Mouse (Mus musculus) T-helper 1 cell (primary cell): ENCODE results near the gene Cd96.

ENCODE experiments used
- in situ Hi-C: fragments of 300-600 bp; cut with MboI, MseI; formaldehyde crosslinking; loops from one replicate; pipeline ENCODE4 v1.15.1; 2025; ENCODE audit warnings: high pct_unique_total_duplicates

The Cd96 gene

DNA sequence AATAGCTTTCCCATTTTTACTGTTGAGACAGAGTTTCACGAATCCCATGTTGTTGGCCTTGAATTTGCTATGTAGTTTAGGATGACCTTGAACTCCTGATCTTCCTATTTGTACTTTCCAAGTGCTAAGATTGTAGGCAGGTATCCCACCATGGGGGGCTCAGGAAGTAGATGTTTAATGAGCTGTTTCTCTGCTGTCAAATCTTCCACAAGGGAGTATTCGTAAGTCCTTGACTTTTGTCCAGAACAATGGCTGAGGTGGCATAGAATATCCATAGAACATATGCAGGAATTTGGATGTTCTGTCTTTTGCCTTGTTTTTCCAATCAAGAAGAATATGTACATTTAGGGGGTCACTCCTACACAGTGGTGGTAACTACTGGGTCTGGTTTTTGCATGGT is 73.1 kb downstream of the Cd96 start:
- in situ Hi-C loops = no loop called here

DNA sequence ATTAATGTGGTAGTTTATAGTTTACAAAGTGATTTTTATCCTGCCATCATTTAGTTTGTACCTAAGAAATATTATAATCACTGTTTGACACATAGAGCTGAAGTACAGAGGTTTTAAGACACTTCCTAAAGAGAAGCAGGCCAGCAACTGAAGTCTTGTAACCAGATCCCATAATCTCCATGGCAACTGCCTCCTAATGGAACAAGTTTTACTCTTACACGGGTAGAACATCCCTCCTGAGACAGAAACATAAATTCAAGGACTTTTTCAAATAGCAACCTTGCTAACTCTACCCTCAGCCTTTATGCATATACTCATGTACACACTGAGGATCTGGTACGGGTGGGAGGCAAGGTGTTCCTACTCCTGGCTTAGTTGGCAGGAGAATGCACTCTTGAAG is 83.8 kb downstream of the Cd96 start:
- in situ Hi-C loops = no loop called here

DNA sequence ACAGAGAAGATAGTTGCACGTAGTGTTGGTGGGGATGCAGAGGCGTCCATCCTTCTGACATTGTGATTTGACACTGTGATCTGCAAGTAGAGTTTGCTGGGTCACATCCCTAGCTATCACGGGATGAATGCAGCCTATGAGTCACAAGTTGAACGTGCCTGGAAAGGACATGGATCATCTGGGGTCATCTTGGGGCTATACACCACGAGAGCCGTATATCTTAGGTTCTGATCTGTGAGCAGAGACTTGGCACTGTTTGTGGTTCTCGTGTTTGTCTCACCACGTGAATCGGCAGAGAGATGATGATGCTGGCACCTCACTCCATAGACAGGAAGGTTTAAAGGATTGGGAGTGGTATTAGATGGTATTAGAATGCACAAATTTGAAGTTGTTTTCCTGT is 86.2 kb downstream of the Cd96 start:
- in situ Hi-C loops = no loop called here

DNA sequence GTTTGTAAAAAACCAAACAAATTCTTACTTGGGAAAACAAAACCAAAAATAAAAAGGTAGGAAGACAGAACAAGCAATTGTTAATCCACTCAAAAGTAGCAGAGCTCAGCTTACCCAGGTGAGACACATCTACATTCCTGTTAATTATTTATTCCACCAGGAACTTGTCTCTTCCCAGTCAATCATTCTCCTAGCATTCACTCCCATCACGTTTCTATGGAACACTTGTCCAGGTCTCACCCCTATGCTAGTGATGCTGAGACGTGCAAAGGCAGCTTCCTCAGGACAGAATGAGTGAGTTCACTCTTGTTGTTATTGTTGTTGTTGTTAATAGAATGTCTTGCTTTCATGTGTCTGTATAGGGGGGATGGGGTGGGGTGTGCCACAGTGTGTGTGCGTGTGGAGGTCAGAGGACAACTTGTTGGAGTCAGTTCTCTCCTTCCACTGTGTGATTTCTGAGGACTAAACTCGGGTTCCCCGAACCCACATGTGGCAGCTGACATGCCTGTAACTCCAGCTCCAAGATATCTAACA is 97.0 kb downstream of the Cd96 start:
- in situ Hi-C loops = loop anchor here (25.0 kb wide), 1 partner anchor 786 kb away; no protein-coding TSS in a partner anchor

DNA sequence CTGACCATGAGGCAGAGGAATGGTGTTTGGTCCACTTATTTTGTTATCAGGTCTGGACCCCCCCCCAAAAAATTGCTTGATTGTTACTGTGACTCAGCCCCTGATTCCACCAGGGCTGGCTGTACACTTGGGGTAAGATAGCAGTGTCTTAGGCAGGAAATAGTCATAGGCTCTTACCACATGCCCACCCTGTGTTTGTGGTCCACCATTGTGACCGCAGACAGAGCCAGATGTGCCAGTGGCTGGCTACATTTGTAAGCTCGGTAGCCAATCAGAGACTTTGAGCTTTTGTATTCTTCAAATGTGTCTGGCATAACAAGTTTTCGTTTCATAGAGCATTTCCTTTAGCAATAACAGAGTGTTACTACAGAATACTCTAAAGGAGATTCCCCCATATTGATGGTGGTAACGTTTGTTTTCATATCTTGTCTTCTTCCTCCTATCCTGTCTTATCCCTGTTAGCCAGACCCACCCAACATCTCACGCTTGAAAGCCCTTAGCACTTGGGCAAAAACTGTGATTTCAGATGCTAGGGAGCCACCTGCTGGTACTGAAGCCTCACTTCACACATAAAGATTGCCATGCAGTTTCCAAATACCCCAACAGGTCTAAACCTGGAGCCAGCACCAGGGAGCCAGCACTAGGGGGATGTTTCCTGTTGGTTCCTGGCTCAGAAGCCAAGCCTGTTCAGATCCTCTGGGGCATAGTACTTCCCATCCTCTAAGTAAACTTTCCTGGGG is 97.7 kb downstream of the Cd96 start:
- in situ Hi-C loops = loop anchor here (25.0 kb wide), 1 partner anchor 785 kb away; no protein-coding TSS in a partner anchor

DNA sequence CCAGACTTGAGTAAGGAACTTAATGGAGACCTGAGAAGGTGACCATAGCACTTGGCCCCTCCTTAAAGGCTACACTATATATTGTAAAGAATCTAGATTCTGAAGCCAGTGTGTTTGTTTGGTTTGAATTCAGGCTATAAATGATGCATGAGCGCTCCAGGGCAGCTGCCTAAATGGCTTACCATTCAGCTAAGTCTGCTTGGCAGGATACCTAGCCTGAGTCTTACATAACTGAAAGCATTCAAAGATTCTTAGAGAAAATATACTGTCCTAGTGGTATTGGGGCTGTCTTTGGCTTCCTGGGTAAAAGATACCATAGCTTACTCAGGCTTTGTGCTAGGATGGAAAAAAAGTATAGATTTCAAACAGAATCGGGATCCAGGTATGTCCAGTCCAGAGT is 98.7 kb downstream of the Cd96 start:
- in situ Hi-C loops = loop anchor here (25.0 kb wide), 1 partner anchor 784 kb away; no protein-coding TSS in a partner anchor

DNA sequence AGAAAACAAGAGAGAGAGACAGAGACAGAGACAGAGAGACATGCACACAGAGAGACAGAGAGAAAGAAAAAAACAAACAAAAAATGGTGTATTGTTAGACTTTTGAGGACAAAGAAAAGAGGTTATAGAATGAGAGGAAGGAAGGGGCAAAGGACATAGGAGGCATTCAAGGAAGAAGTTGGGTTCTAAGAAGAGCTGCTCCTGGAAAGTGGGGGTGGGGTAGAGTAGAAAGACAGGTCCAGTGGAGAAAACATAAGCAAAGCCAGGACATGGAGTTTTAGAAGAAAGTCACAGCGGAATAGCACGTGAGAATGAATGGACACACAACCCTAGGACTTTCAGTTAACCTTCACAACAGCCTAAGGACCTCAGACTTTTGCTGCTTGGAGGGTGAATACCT is 99.7 kb downstream of the Cd96 start:
- in situ Hi-C loops = loop anchor here (25.0 kb wide), 1 partner anchor 783 kb away; no protein-coding TSS in a partner anchor

DNA sequence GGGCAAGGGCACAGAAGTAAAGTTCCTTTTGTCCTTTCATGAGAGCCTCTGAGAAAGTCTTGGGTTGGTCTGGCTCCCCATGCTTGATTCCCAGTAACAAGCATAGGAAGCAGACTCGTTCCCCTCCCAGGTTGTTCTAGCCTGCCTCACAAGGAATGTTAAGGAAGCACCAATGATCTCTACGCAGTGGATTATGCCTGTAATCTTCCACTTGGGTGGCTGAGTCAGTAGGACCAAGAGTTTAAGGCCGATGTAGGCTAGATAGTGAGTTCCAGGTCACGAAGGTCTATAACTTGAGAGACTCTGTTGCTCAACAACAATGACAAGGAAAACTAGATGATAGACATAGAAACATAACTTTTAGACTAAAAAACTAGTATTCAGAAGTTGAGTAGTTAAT is 100.3 kb downstream of the Cd96 start:
- in situ Hi-C loops = loop anchor here (25.0 kb wide), 1 partner anchor 782 kb away; no protein-coding TSS in a partner anchor

DNA sequence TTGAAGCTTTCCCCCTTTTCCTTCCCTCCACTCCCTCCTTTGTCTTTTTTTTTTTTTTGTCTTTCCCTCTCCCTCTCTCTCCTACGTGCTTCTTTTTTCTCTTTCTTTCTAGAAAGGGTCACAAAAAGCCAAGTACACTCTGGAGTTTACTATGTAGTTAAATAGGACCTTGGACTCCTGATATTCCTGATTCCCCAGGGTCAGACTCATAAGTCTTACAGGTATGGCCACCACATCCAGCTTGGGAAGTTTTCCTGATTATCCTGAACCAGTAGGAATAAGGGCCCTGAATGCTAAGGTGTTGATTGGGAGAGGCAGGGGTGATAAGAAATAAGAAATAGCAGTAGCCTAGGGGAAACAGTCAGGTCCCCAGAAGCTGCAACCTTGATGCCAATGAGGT is 100.7 kb downstream of the Cd96 start:
- in situ Hi-C loops = loop anchor here (25.0 kb wide), 1 partner anchor 782 kb away; no protein-coding TSS in a partner anchor

DNA sequence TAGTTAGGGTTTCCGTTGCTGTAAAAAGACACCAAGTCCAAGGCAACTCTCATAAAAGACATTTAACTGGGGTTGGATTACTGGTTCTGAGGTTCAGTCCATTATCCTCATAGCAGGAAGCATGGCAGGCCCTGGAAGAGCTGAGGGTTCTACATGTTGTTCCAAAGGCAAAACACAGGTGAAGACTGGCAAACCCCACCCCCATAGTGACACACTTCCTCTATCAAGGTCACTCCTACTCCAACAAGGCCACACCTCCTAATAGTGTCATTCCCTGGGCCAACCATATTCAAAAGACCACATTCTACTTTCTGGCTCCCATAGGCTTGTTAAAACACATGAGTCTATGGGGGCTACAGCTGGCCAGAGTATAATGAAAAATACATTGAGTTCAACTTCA is 108.4 kb downstream of the Cd96 start:
- in situ Hi-C loops = loop anchor here (25.0 kb wide), 1 partner anchor 774 kb away; no protein-coding TSS in a partner anchor

DNA sequence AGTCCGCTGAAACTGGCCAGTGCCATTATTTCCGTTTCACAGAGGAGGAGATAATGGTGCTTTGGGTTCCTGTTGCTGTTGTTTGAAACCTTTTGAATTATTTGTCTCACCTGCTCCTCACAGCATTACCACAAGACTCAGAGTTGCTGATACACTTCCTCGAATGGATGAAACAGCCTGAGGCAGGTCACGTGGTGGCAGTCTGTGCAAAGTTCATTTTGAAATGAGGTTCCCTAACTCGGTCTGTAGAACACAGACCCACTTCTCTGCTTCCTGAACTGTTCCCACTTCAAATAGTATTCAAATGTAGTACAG is 109.2 kb downstream of the Cd96 start:
- in situ Hi-C loops = loop anchor here (25.0 kb wide), 1 partner anchor 774 kb away; no protein-coding TSS in a partner anchor

DNA sequence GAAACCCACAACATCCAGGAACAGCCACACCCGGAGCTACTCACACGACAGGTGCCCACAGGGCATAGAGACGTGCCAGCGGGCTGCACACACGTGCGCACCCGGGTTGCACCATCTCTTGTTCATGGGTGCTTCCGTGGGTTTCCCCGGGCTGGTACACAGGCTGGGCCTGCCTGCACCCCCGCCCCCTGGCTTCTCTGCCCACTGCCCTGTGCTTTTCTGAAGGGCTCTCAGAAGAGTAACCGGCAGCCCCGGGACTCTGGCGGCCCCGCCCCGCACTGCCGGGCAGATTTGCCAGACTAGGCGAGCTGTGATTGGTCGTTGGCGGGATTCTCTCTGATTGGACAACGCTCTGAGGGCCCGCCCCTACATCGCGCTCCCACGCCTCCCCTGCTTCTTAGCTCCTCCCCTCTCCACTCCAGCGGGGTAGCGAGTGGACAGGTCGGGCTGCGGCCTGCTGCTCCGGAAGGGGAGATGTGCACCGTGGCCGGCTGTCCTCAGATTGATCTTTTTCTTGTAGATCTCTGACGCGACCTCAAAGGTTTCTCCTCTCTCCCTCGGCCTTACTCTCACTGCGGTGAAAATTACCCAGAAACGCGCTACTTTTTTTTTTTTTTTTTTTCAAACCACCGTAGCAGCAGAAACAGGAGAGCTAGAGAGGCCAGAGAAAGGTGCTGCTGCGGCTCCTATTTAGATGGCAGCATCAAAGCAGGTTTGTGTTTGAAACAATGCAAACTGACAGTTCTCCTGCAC is 109.7 kb downstream of the Cd96 start, which contains the start of gene Plcxd2:
Gene Plcxd2 (minus strand): TSS at position 66 of the 753 bp plus-strand sequence.
- in situ Hi-C loops = loop anchor here (25.0 kb wide), 1 partner anchor 773 kb away; no protein-coding TSS in a partner anchor

DNA sequence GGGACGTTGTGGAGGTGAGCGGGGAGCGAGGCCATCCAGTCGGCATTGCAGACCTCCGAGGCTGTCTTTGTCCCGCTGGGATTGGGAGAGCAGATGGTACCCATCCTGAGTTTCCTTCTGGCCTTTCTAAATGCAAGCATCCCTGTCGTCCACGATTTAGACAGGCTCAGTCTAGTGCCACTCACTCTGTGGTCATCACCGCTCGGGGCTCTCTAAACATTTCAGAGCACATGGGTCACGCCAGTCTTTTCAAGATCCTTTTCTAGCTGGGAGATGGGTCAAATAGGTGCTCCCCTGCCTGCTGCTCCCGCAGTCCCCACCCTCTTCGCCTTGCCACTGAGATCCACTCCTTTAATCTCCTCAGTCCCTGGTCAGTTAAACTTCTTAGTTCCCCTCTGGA is 110.3 kb downstream of the Cd96 start:
- in situ Hi-C loops = loop anchor here (25.0 kb wide), 1 partner anchor 772 kb away; no protein-coding TSS in a partner anchor

DNA sequence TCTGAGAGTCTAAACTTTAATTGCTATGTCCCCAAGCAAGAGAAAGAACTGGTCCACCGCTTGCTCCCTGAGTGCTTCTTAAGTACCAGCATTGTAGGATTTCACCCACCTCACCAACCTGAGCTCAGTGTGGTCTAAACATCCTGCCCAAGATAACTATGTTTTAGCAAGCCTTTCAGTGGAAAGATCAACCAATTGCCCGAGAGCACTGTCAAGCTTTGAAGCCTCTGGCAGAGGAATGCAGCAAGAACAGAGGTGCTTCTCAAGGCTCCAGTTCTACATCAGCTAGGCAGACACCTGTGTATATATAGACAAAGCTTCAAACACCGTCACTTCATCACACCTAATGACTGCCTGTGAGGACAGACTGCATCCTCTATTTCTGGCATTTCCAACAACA is 111.3 kb downstream of the Cd96 start:
- in situ Hi-C loops = loop anchor here (25.0 kb wide), 1 partner anchor 771 kb away; no protein-coding TSS in a partner anchor

DNA sequence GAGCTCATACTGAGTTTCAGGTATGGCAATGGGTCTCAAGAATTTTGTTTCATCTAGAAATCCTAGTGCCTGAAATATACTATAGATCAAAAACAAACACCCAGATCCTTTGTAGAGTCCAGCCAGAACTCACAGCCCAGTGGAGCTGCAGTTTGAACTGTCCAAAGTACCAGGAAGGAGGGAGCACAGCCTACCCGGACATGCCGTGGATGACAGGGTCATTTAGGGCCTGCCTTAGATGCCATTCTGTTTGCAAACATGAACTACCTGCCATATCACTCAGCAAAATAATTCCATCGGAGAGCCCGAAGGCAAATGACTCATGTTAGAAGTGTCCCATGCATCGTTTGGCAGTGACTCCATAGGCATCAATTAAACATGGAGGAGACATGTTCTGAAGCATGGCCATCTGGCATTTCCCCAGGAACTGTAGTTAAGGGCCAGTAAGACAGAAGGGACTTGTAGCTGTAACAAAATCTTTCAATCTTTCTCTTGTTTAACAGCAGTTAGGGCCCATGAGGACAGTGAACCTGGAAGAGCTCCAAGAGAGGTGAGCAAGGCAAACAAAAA is 111.9 kb downstream of the Cd96 start:
- in situ Hi-C loops = loop anchor here (25.0 kb wide), 1 partner anchor 771 kb away; no protein-coding TSS in a partner anchor

DNA sequence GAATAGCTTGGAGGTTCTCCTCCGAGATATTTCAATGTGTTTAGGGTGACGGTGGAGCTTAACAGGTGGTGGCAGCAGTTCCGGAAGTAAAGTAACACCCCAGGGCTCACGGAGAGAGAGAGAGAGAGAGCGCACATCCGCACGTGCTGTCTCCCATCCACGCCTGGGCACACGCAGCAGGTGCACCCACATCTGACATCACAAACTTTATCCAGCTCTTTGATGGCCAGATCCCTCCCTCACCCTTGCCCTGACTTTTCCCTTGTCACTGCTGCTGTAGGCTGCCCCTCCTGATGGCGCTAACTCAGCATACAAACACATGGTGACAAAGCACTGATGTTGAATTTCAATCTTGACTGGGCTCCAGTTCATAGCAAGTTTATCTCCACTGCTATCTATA is 113.8 kb downstream of the Cd96 start:
- in situ Hi-C loops = loop anchor here (25.0 kb wide), 1 partner anchor 769 kb away; no protein-coding TSS in a partner anchor

DNA sequence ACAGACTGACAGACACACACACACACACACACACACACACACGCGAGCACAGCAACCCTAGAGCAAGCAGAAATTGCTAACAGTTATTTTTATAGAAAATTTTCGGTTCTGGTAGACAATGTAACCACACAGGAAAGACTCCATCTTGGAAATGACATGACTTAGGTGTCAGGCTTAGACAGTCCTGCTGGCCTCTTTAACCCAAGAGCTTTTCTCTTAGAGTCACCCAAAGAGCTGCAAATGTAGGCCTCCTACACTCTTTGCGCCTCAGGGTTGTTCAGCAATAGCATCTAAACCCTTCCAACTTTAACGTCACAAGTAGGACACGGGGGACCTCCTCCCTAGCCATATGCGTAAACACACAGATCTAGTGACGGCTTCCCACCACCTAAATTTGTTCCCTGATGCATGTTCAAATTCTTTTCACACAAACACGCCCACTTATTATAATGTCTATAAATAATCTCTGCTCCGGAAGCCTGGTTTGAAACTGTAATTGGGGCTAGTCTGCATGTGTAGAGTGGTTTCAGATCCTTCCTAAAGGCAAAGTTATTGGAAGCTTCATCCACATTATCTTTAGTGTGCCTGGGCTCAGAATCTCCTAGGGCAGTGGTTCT is 118.4 kb downstream of the Cd96 start:
- in situ Hi-C loops = loop anchor here (25.0 kb wide), 1 partner anchor 764 kb away; no protein-coding TSS in a partner anchor

DNA sequence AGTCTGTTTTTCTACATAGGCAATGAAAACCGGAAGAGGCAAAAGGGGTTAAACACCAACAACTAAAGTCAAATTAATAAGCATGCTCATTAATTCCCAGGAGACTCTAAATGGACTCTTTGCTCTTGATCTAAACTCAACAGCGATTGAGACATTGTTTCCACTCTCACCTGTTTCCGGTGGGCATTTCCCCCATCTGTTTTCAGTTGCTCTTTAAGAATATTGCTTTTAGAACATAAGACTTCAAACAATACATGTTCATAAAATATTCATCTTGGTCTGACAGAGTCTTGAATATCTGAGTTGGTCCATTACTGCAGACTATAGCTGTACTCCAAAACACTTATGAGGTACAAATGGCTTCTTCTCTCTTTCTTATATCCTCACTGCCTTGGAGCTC is 119.1 kb downstream of the Cd96 start:
- in situ Hi-C loops = loop anchor here (25.0 kb wide), 1 partner anchor 764 kb away; no protein-coding TSS in a partner anchor

DNA sequence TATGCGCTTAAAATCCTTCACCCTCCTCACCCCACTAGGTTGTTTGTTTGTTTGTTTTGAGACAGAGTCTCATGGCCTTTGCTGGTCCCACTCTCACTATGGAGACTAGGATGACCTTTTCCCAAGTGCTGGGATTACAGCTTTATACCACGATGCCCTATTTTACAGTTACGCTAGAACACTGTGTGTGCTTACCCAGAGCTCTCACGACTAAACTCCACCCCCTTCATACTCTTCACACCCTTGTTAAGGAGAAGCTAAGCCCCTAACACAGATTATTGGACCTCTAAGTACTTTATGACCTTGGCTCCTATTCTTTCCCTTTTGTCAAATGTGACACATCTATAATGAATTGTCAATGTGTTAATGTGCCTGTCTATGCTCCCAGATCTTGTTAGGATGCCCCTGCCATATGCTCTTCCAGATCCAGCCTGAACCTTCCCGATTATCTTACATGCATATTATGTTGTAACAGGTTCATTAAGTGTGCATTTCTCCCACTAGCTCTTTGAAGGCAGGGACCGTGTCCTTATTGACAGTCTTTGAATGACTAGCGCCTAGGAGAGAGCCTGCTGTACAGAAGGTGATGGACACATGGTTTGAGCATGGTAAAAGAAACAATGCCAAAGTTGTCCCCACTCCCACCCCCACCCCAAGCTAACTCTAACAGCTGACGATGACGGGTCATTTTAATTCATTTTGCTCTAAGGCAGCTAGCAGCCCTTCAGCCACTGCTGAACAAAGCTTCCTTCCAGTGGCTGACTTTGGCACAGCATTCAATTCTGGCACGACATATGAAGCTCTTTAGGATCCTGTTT is 120.5 kb downstream of the Cd96 start:
- in situ Hi-C loops = loop anchor here (25.0 kb wide), 1 partner anchor 762 kb away; no protein-coding TSS in a partner anchor

DNA sequence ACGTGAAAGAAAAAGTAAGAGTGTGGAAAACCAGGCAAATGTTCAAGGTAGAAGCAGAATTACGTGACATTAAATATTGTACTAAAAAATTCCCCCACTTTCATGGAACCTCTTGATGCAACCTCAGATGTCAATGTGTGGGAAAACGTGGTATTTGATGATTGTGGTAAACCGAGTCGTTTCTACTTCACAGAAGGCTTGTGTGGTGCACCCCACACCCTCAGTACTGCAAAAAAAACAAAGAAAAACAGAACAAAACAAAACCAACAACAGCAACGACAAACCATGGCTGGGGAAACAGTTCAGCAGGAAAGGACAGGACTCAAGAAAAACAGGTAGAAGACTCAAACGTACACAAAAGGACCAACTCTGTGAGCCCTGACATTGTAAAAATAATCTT is 121.8 kb downstream of the Cd96 start:
- in situ Hi-C loops = no loop called here
